Mouse (Mus musculus): ENCODE results near the gene Vegfa. TPM values are rescaled to one million over a fixed set of nuclear protein-coding genes. Genes with fewer than 3 reads are reported as not detected.
A peak's percentile ranks its signal among the peaks of the same experiment; 100 is the strongest.

The Vegfa gene
- polyA plus RNA-seq, 1 experiment = 177 TPM

- TF ChIP-seq USF1 (IDR thresholded peaks at IDR 0.05; ENCODE audit: low read depth) (no peak), MYOD1 (IDR thresholded peaks at IDR 0.05; ENCODE audit: control insufficient read depth in 1 of 3, insufficient read length in 2 of 3, low read depth in 2 of 3) (no peak), POLR2A (IDR thresholded peaks at IDR 0.05; ENCODE audit: insufficient read length, low read depth) (no peak), TCF3 (IDR thresholded peaks at IDR 0.05; ENCODE audit: insufficient read length, low read depth) (no peak), SRF (IDR thresholded peaks at IDR 0.05; ENCODE audit: control insufficient read depth, insufficient read length, low read depth) (no peak), REST (IDR thresholded peaks at IDR 0.05; ENCODE audit: insufficient read depth, insufficient read length) (no peak)
Measured at GRCm38 (mm10) chr17:46010462-46010861, 21.7 kb downstream of the Vegfa start.

GRCm38 (mm10) chr17:46009182-46009581 is 23.0 kb downstream of the Vegfa start:
- Histone ChIP-seq H3K27me3 (ENCODE audit: control insufficient read depth, insufficient read depth, insufficient read length) (no peaks in the 10 kb centered on the region), H3K4me3 (no peak overlapping the region), H3K36me3 (ENCODE audit: control insufficient read depth, insufficient read depth) (no peaks in the 10 kb centered on the region), H3K4me2 (ENCODE audit: low read depth) (no peak overlapping the region), H3ac (ENCODE audit: control insufficient read depth, insufficient read length) (no peak overlapping the region), H3K79me2 (ENCODE audit: control insufficient read depth, insufficient read depth) (no peaks in the 10 kb centered on the region)
- TF ChIP-seq USF1 (IDR thresholded peaks at IDR 0.05; ENCODE audit: low read depth) (no peak), MYOG (IDR thresholded peaks at IDR 0.05; ENCODE audit: control insufficient read depth in 1 of 3, insufficient read depth in 1 of 3, insufficient read length in 2 of 3, low read depth in 2 of 3) (no peak), REST (IDR thresholded peaks at IDR 0.05; ENCODE audit: insufficient read depth, insufficient read length) (no peak), TCF3 (IDR thresholded peaks at IDR 0.05; ENCODE audit: insufficient read length, low read depth) (no peak), MYOD1 (IDR thresholded peaks at IDR 0.05; ENCODE audit: control insufficient read depth in 1 of 3, insufficient read length in 2 of 3, low read depth in 2 of 3) (no peak)

More at GRCm38 (mm10) chr17:46010462-46010861, 21.7 kb downstream of the Vegfa start:
- H3K4me3 ChIP-seq = no peak overlapping the region
- peaks cover 10% of the 10 kb centered on the region for H3K36me3 ChIP-seq (ENCODE audit: control insufficient read depth, insufficient read depth)
- H3K79me2 ChIP-seq (ENCODE audit: control insufficient read depth, insufficient read depth) = no peaks in the 10 kb centered on the region
- no peak overlapping the region for H3K4me2 ChIP-seq (ENCODE audit: low read depth)
- no peak overlapping the region for H3ac ChIP-seq (ENCODE audit: control insufficient read depth, insufficient read length)
- H3K27me3 ChIP-seq (ENCODE audit: control insufficient read depth, insufficient read depth, insufficient read length) = no peaks in the 10 kb centered on the region

- Histone ChIP-seq H3K4me3 (no peak overlapping the region), H3ac (ENCODE audit: control insufficient read depth, insufficient read length) (no peak overlapping the region), H3K27me3 (ENCODE audit: control insufficient read depth, insufficient read depth, insufficient read length) (no peaks in the 10 kb centered on the region), H3K79me2 (ENCODE audit: control insufficient read depth, insufficient read depth) (no peaks in the 10 kb centered on the region), H3K36me3 (ENCODE audit: control insufficient read depth, insufficient read depth) (no peaks in the 10 kb centered on the region), H3K4me2 (ENCODE audit: low read depth) (no peak overlapping the region)
- TF ChIP-seq E2F4 (IDR thresholded peaks at IDR 0.05; ENCODE audit: insufficient read depth) = no peak
- no peak for TF ChIP-seq MAX (IDR thresholded peaks at IDR 0.05; ENCODE audit: low read depth)
- TF ChIP-seq SRF (IDR thresholded peaks at IDR 0.05; ENCODE audit: control insufficient read depth, insufficient read length, low read depth) = no peak
- no peak for TF ChIP-seq POLR2A (IDR thresholded peaks at IDR 0.05; ENCODE audit: insufficient read length, low read depth)
- no peak for TF ChIP-seq MYOD1 (IDR thresholded peaks at IDR 0.05; ENCODE audit: control insufficient read depth in 1 of 3, insufficient read length in 2 of 3, low read depth in 2 of 3)
- no peak for TF ChIP-seq REST (IDR thresholded peaks at IDR 0.05; ENCODE audit: insufficient read depth, insufficient read length)
- TF ChIP-seq USF1 (IDR thresholded peaks at IDR 0.05; ENCODE audit: low read depth) = no peak
- no peak for TF ChIP-seq TCF12 (IDR thresholded peaks at IDR 0.05; ENCODE audit: insufficient read depth, poor library complexity, severe bottlenecking)
- TF ChIP-seq TCF3 (IDR thresholded peaks at IDR 0.05; ENCODE audit: insufficient read length, low read depth) = no peak
- TF ChIP-seq MYOG (IDR thresholded peaks at IDR 0.05; ENCODE audit: control insufficient read depth in 1 of 3, insufficient read depth in 1 of 3, insufficient read length in 2 of 3, low read depth in 2 of 3) = no peak
- no peak for TF ChIP-seq CEBPB (IDR thresholded peaks at IDR 0.05; ENCODE audit: insufficient read depth, poor library complexity, severe bottlenecking)
- TF ChIP-seq POLR2AphosphoS2 (IDR thresholded peaks at IDR 0.05; ENCODE audit: insufficient read length, low read depth) = no peak
Measured at GRCm38 (mm10) chr17:46005458-46005857, 26.7 kb downstream of the Vegfa start.

- Histone ChIP-seq H3K36me3 (ENCODE audit: control insufficient read depth, insufficient read depth) (no peaks in the 10 kb centered on the region), H3K27me3 (ENCODE audit: control insufficient read depth, insufficient read depth, insufficient read length) (no peaks in the 10 kb centered on the region), H3ac (ENCODE audit: control insufficient read depth, insufficient read length) (no peak overlapping the region), H3K79me2 (ENCODE audit: control insufficient read depth, insufficient read depth) (no peaks in the 10 kb centered on the region), H3K4me2 (ENCODE audit: low read depth) (no peak overlapping the region), H3K4me3 (no peak overlapping the region)
- TF ChIP-seq POLR2A (IDR thresholded peaks at IDR 0.05; ENCODE audit: insufficient read length, low read depth) = no peak
- TF ChIP-seq USF1 (IDR thresholded peaks at IDR 0.05; ENCODE audit: low read depth) = peak; percentile 41
Measured at GRCm38 (mm10) chr17:46004482-46004881, 27.7 kb downstream of the Vegfa start.

GRCm38 (mm10) chr17:46003717-46004481 is 28.3 kb downstream of the Vegfa start:
- no peaks in the 10 kb centered on the region for H3K27me3 ChIP-seq (ENCODE audit: control insufficient read depth, insufficient read depth, insufficient read length)
- no peaks in the 10 kb centered on the region for H3K36me3 ChIP-seq (ENCODE audit: control insufficient read depth, insufficient read depth)
- H3K79me2 ChIP-seq (ENCODE audit: control insufficient read depth, insufficient read depth) = no peaks in the 10 kb centered on the region
- TF ChIP-seq POLR2A (IDR thresholded peaks at IDR 0.05; ENCODE audit: insufficient read length, low read depth) = no peak
- no peak for TF ChIP-seq E2F4 (IDR thresholded peaks at IDR 0.05; ENCODE audit: insufficient read depth)
- peak; percentile 77 for TF ChIP-seq USF1 (IDR thresholded peaks at IDR 0.05; ENCODE audit: low read depth)
- TF ChIP-seq TCF12 (IDR thresholded peaks at IDR 0.05; ENCODE audit: insufficient read depth, poor library complexity, severe bottlenecking) = no peak
- TF ChIP-seq MAX (IDR thresholded peaks at IDR 0.05; ENCODE audit: low read depth) = no peak
- TF ChIP-seq MYOG (IDR thresholded peaks at IDR 0.05; ENCODE audit: control insufficient read depth in 1 of 3, insufficient read depth in 1 of 3, insufficient read length in 2 of 3, low read depth in 2 of 3) = peak; percentile 14 to 83 (median 22)
- no peak for TF ChIP-seq POLR2AphosphoS2 (IDR thresholded peaks at IDR 0.05; ENCODE audit: insufficient read length, low read depth)
- no peak for TF ChIP-seq CEBPB (IDR thresholded peaks at IDR 0.05; ENCODE audit: insufficient read depth, poor library complexity, severe bottlenecking)
- peak in 2 of 3 experiments; percentile 4 to 81 for TF ChIP-seq MYOD1 (IDR thresholded peaks at IDR 0.05; ENCODE audit: control insufficient read depth in 1 of 3, insufficient read length in 2 of 3, low read depth in 2 of 3)
- no peak for TF ChIP-seq REST (IDR thresholded peaks at IDR 0.05; ENCODE audit: insufficient read depth, insufficient read length)
- TF ChIP-seq SRF (IDR thresholded peaks at IDR 0.05; ENCODE audit: control insufficient read depth, insufficient read length, low read depth) = no peak
- peak; percentile 20 for TF ChIP-seq TCF3 (IDR thresholded peaks at IDR 0.05; ENCODE audit: insufficient read length, low read depth)
- no peak overlapping the region for H3K4me3 ChIP-seq
- no peak overlapping the region for H3K4me2 ChIP-seq (ENCODE audit: low read depth)
- H3ac ChIP-seq (ENCODE audit: control insufficient read depth, insufficient read length) = no peak overlapping the region

Data from myocyte (in vitro differentiated cells).